Mouse (Mus musculus) lung, embryonic 16.5 days (tissue): ENCODE measurements around the gene Slc22a12. TPM values are rescaled to one million over a fixed set of nuclear protein-coding genes. Genes with fewer than 3 reads are reported as not detected.

Source experiments
- ATAC-seq: fragments of 200-750 bp; cut with Nextera tagmentation; 2 replicates; pipeline ENCODE4 v1.8.0; 2017; ENCODE audit warnings: low read depth, mild to moderate bottlenecking, moderate library complexity
- H3K27ac ChIP-seq: fragments of 300-500 bp; sonication (generic); 2 replicates; pipeline ENCODE4 v1.5.1; 2014; ENCODE audit warnings: mild to moderate bottlenecking, control low read depth, low read length
- H3K27me3 ChIP-seq: fragments of 300-500 bp; sonication (generic); 2 replicates; pipeline ENCODE4 v1.6.1; 2014; ENCODE audit warnings: low read depth, low read length, mixed read lengths; ENCODE audit not compliant: control insufficient read depth, insufficient read depth
- H3K36me3 ChIP-seq: fragments of 300-500 bp; sonication (generic); 2 replicates; pipeline ENCODE4 v1.6.1; 2014; ENCODE audit warnings: low read length; ENCODE audit not compliant: control insufficient read depth, insufficient read depth
- H3K4me1 ChIP-seq: fragments of 300-500 bp; sonication (generic); replicated peaks from 2 replicates; pipeline ENCODE4 v1.6.1; 2014; ENCODE audit warnings: low read length, mixed read lengths; ENCODE audit not compliant: control insufficient read depth, insufficient read depth
- H3K4me2 ChIP-seq: fragments of 300-500 bp; sonication (generic); 2 replicates; pipeline ENCODE4 v1.6.1; 2014; ENCODE audit warnings: low read depth, low read length, control low read depth
- H3K4me3 ChIP-seq: fragments of 300-500 bp; sonication (generic); 2 replicates; pipeline ENCODE4 v1.5.1; 2014; ENCODE audit warnings: mild to moderate bottlenecking, low read length, control low read depth
- H3K9ac ChIP-seq: fragments of 300-500 bp; sonication (generic); 2 replicates; pipeline ENCODE4 v1.6.1; 2014; ENCODE audit warnings: low read length, control low read depth
- H3K9me3 ChIP-seq: fragments of 300-500 bp; sonication (generic); 2 replicates; pipeline ENCODE4 v1.6.1; 2016; ENCODE audit warnings: low read length; ENCODE audit not compliant: control insufficient read depth
- WGBS: fragments of 180-500 bp; shearing (Covaris S2); extraction: QIAGEN DNeasy Blood & Tissue Kit; methylation state at CpG from one replicate; pipeline ENCODE4 v1.1.7; 2014; 5-methylcytosine and 5-hydroxymethylcytosine counted together
- polyA plus RNA-seq: library from polyadenylated mRNA; unstranded; fragments of >200 nt; fragmentation: Nextera tagmentation; extraction: Ambion mirVana; gene quantifications from 2 replicates; pipeline ENCODE4 v1.2.1, GENCODE M21; 2015

Gene Slc22a12
- polyA plus RNA-seq = not detected in 2 replicates

- Histone ChIP-seq H3K27me3 (no peaks in the 10 kb centered on the region), H3K4me2 (no peak within 1 kb of the TSS), H3K4me1 (no peaks in the 10 kb centered on the region), H3K4me3 (no peak within 1 kb of the TSS), H3K27ac (no peak within 1 kb of the TSS), H3K9ac (no peak within 1 kb of the TSS), H3K9me3 (no peaks in the 10 kb centered on the region), H3K36me3 (no peaks in the 10 kb centered on the region)
- no peak for ATAC-seq
- WGBS = 87% methylated on average over 16 of the region's 16 CpGs
Observed at GRCm38 (mm10) chr19:6542367-6543034, at the start of gene Slc22a12. TSS of gene Slc22a12 (minus strand) at chr19:6543032.

GRCm38 (mm10) chr19:6572001-6572400, 29.2 kb upstream of the Slc22a12 start:
- Histone ChIP-seq H3K4me3 (no peak overlapping the region), H3K9ac (no peak overlapping the region), H3K9me3 (no peaks in the 10 kb centered on the region), H3K4me2 (no peak overlapping the region), H3K27ac (no peak overlapping the region), H3K36me3 (no peaks in the 10 kb centered on the region), H3K27me3 (no peaks in the 10 kb centered on the region), H3K4me1 (no peaks in the 10 kb centered on the region)
- 29% methylated on average over 4 of the region's 4 CpGs for WGBS
- no peak for ATAC-seq

- no peak overlapping the region for H3K4me3 ChIP-seq
- no peak overlapping the region for H3K9ac ChIP-seq
- H3K36me3 ChIP-seq = no peaks in the 10 kb centered on the region
- H3K4me1 ChIP-seq = no peaks in the 10 kb centered on the region
- no peak for ATAC-seq
- 69% methylated on average over 5 of the region's 5 CpGs for WGBS
- no peaks in the 10 kb centered on the region for H3K9me3 ChIP-seq
- no peak overlapping the region for H3K27ac ChIP-seq
- no peak overlapping the region for H3K4me2 ChIP-seq
- no peaks in the 10 kb centered on the region for H3K27me3 ChIP-seq
Observed at GRCm38 (mm10) chr19:6571476-6571875, 28.6 kb upstream of the Slc22a12 start.

GRCm38 (mm10) chr19:6569561-6569960, 26.7 kb upstream of the Slc22a12 start:
- no peak overlapping the region for H3K27ac ChIP-seq
- no peak overlapping the region for H3K4me2 ChIP-seq
- H3K36me3 ChIP-seq = no peaks in the 10 kb centered on the region
- no peak for ATAC-seq
- H3K9ac ChIP-seq = no peak overlapping the region
- H3K9me3 ChIP-seq = no peaks in the 10 kb centered on the region
- no peaks in the 10 kb centered on the region for H3K4me1 ChIP-seq
- no peaks in the 10 kb centered on the region for H3K27me3 ChIP-seq
- H3K4me3 ChIP-seq = no peak overlapping the region
- WGBS = 33% methylated on average over 5 of the region's 5 CpGs

GRCm38 (mm10) chr19:6569021-6569420, 26.2 kb upstream of the Slc22a12 start:
- no peaks in the 10 kb centered on the region for H3K4me1 ChIP-seq
- H3K4me2 ChIP-seq = no peak overlapping the region
- no peaks in the 10 kb centered on the region for H3K9me3 ChIP-seq
- no peaks in the 10 kb centered on the region for H3K36me3 ChIP-seq
- no peak for ATAC-seq
- no peak overlapping the region for H3K27ac ChIP-seq
- no peaks in the 10 kb centered on the region for H3K27me3 ChIP-seq
- no peak overlapping the region for H3K4me3 ChIP-seq
- 76% methylated on average over 5 of the region's 5 CpGs for WGBS
- no peak overlapping the region for H3K9ac ChIP-seq

- ATAC-seq = no peak
- Histone ChIP-seq H3K4me1 (no peaks in the 10 kb centered on the region), H3K27ac (no peak overlapping the region), H3K36me3 (no peaks in the 10 kb centered on the region), H3K9me3 (no peaks in the 10 kb centered on the region), H3K9ac (no peak overlapping the region), H3K4me2 (no peak overlapping the region), H3K27me3 (no peaks in the 10 kb centered on the region), H3K4me3 (no peak overlapping the region)
- WGBS = 88% methylated on average over 2 of the region's 2 CpGs
Observed at GRCm38 (mm10) chr19:6566450-6566849, 23.6 kb upstream of the Slc22a12 start.

GRCm38 (mm10) chr19:6565136-6565535, 22.3 kb upstream of the Slc22a12 start:
- no peaks in the 10 kb centered on the region for H3K36me3 ChIP-seq
- no peak overlapping the region for H3K4me3 ChIP-seq
- H3K9me3 ChIP-seq = no peaks in the 10 kb centered on the region
- no peaks in the 10 kb centered on the region for H3K4me1 ChIP-seq
- 77% methylated on average over 6 of the region's 6 CpGs for WGBS
- H3K27me3 ChIP-seq = no peaks in the 10 kb centered on the region
- H3K9ac ChIP-seq = no peak overlapping the region
- no peak for ATAC-seq
- H3K4me2 ChIP-seq = no peak overlapping the region
- H3K27ac ChIP-seq = no peak overlapping the region

- Histone ChIP-seq H3K9me3 (no peaks in the 10 kb centered on the region), H3K4me3 (no peak overlapping the region), H3K4me1 (no peaks in the 10 kb centered on the region), H3K4me2 (no peak overlapping the region), H3K27me3 (no peaks in the 10 kb centered on the region), H3K27ac (no peak overlapping the region), H3K36me3 (no peaks in the 10 kb centered on the region), H3K9ac (no peak overlapping the region)
- WGBS = 79% methylated on average over 7 of the region's 7 CpGs
- no peak for ATAC-seq
Observed at GRCm38 (mm10) chr19:6560246-6560815, 17.5 kb upstream of the Slc22a12 start.

- no peaks in the 10 kb centered on the region for H3K36me3 ChIP-seq
- ATAC-seq = no peak
- no peaks in the 10 kb centered on the region for H3K4me1 ChIP-seq
- 51% methylated on average over 4 of the region's 4 CpGs for WGBS
- H3K27ac ChIP-seq = no peak overlapping the region
- no peak overlapping the region for H3K9ac ChIP-seq
- no peaks in the 10 kb centered on the region for H3K9me3 ChIP-seq
- H3K4me3 ChIP-seq = no peak overlapping the region
- no peak overlapping the region for H3K4me2 ChIP-seq
- no peaks in the 10 kb centered on the region for H3K27me3 ChIP-seq
Observed at GRCm38 (mm10) chr19:6559576-6559975, 16.7 kb upstream of the Slc22a12 start.
